Mouse (Mus musculus): ENCODE data around the gene Rpl5.

The Rpl5 gene

GRCm38 (mm10) chr5:107946475-107946874 lies 46.2 kb downstream of the Rpl5 start:
- no peak for DNase-seq

DNA sequence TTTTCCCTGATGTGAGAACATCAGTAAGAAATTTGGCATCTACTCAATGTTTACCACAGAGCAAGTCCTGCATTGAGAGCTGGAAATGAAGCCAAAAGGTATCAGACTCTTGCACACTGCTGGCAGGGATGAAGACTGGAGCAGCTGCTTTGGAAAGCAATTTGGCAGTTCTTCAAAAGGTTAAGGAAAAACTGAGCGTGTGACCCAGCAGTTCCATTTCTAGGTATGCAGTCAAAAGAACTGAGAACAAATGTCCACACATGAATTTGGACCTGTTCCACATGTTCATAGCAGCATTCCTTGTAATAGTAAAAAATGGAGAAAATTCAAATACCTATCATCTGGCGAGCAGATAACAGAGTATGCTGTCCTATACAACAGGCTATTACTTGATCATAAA lies 47.2 kb downstream of the Rpl5 start:
- peak; percentile 49 to 57 for DNase-seq

DNA sequence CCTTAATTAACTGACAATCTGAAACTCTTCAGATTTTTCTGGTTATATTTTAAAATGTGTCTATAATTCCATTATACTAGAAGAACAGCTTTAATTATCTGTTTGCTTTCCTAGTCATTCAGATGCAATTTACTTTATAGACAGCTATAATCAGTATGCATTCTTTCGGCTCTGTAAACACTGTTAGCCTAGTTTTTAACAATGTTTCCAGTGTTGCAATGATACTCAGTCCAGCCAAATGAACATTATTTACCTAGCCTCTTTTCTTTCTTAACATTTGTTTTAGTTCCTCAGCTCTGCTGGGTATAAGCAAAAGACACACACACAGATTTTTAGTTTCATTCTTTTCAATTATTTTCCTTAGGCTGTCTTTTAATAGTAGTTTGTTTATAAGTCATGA lies 48.6 kb downstream of the Rpl5 start:
- no peak for DNase-seq

- DNase-seq: no peak
Measured at GRCm38 (mm10) chr5:107949607-107950006, 49.3 kb downstream of the Rpl5 start.

GRCm38 (mm10) chr5:107950643-107951042 lies 50.3 kb downstream of the Rpl5 start:
- no peak for DNase-seq
